Mouse (Mus musculus): ENCODE measurements around the gene Ccdc78.

DNA sequence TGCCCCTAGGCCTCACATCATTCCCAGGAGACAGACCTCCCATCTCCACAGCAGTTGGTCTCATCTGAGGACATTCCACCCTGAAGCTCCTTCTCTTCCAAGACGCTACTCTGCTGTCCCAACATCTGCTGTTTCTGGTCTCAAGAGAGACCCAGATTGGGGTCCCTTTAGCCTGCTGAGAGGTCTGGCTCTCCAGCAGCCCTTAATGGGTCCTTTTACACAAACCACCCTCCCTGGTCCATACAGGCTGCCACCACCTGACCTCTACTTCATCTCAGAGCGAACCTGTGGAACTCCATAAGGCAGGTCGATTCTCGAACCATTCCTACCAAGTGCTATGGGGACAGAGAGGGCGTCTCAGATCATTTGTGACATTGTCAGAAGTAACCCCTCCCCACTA lies 21.6 kb downstream of the Ccdc78 start:
- no peak for TF ChIP-seq CTCF (IDR thresholded peaks at IDR 0.05; ENCODE audit: control insufficient read depth, insufficient read depth, insufficient replicate concordance, low read depth, low read length)
- TF ChIP-seq POLR2A (IDR thresholded peaks at IDR 0.05; ENCODE audit: control insufficient read depth, low read depth, low read length) = no peak

Measured in testis, adult 2 months (tissue).